Mouse (Mus musculus) heart, postnatal 10 days (tissue): ENCODE measurements around the gene Cd101. TPM values are rescaled to one million over a fixed set of nuclear protein-coding genes. Genes with fewer than 3 reads are reported as not detected.
A peak's percentile ranks its signal among the peaks of the same experiment; 100 is the strongest.

Experiments used
- DNase-seq, 2 experiments: peaks; one replicate each; pipeline ENCODE4 v3.0.0; 2021
- intact Hi-C: fragments of 180-260 bp; cut with DNase I; formaldehyde crosslinking; loops from one replicate; pipeline ENCODE4 v1.15.1; 2025
- total RNA-seq, 2 experiments: library from RNA; stranded (reverse); gene quantifications; 2 replicates each; pipeline ENCODE4 v1.2.3; 2021

Gene Cd101
- total RNA-seq = under 1 TPM; 0.50 to 0.64 TPM

DNA sequence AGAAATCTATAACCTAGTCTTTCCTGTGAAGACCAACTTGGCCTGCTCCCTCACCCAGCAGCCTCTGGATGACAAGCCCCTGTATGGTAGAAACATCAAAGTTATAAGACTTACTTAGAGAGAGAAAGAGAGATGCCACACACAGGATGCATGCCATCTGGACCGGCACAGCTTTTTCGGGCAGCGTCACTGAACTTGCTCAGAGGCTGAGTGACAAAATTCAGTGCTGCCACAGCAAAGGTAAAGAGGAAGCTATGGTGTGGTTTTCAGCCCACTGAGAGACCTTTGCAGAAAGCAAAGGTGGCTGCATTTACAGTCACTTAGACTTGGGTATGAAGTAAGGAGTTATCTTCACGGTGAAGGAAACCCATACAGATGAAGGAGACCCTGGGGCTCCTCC lies at the start of gene Cd101:
Gene Cd101, minus strand, starts transcription at position 218 of the 400 bp plus-strand sequence.
- intact Hi-C loops = no loop called here
- DNase-seq = no peak

DNA sequence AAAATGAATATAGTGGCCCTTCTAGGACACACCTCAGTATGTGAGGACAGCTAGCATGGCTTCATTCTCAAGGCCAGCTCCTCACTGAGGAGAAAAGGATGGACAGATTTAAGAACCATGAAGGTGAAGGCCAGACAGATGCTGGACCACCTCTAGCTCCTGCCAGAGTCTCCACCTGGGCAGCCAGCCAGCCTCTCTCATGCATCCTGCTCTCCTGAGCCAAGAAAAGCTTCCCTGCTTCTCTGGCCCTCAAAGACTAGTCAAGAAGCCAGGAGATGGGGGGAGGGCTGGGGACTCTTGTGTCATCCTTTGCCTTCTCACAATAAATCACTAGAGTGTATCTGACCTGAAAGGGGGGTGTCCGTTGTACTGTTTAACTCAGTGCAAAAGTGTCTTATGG lies 49.0 kb upstream of the Cd101 start:
- peak; percentile 76 to 80 for DNase-seq
- intact Hi-C loops = no loop called here

DNA sequence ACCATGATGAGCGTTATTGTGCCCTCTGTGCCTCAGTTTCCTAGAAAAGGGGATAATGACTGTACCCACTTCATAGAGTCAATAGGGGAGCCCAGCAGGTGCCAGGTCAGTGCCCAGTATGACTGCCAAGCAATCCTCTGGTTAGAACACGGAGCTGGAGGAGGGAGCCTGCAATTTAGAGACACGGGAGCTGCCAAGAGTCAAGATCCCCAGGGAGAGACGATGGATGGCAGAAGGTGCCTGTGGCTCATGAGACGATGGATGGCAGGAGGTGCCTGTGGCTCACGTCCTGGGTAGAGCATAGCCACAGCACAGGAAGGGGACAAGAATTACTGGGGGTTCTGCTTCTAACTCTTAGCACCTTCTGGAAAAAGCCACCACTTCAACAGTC lies 48.3 kb upstream of the Cd101 start:
- intact Hi-C loops = no loop called here
- no peak for DNase-seq

DNA sequence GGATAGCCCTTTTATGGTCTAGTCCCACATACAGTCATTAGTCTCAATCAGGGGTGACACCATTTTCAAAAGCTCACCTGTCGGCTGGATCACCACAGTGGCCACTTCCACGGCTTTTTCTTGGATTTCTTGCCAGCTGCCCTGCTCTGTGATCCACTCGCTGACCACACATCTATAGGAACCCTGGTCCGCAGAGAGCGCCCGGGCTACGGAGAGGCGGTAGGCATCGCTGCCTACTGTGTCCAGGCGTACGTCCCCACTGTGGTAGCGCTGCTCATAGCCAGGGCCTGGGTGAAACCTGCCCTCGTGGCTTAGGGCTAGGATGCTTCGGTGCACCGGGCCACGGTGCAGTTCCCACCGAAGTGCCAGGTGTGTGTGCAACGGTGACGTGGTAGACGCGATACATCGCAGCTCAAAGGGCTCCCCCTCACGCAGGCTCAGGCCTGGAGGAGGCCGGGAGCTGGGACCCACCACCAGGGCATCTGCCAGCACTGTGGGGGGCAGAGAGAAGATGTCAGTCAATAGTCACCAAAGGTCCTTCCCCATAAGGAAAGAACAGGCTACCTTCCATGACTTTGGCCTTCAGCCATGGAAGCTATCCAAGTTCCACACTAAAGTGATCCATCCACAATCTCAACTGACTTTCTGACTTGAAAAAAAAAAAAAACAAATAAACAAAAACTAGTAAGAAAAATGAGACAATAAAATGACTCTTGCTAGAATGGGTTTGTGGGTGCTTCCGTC lies 47.8 kb upstream of the Cd101 start:
- intact Hi-C loops = no loop called here
- no peak for DNase-seq

DNA sequence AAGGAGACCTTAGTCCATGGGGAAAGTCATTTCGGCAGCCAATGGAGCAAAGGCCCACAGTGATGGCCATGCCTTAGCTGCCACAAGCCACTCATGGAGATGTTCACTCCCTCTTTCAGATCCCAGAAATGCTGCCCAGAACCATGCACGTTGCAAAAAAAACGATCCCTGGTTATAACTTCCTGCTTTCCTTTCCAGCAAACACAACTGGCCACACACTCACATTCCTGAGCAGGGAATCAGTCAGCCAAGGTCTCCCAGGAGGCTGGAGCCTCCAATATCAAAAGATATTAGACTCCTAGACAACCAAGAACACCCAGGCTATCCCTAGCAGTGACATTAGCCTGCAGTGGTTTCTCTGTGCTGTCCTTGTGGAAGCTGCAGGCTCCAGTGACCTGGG lies 46.5 kb upstream of the Cd101 start:
- no peak for DNase-seq
- intact Hi-C loops = no loop called here

DNA sequence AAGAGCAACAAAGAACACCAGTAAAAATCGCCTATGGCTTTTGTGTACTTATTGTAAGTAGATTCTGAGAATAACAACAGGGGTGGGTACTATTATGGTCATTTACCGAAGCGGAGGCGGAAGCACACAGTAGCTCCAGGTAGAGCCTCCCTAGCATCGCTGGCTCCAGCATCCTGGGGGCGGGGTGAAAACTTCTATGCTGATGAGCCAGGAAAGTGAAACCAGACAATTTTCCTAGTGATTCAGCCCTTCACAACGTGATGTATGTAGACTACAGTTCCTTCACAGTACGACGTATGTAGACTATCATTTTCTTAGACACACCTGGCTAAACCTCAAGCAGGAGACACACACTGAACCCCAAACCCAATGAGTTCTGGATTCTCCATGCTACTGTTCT lies 44.0 kb upstream of the Cd101 start:
- intact Hi-C loops = loop anchor here (5.0 kb wide), 1 partner anchor 34 kb away; no protein-coding TSS in a partner anchor
- DNase-seq = no peak

DNA sequence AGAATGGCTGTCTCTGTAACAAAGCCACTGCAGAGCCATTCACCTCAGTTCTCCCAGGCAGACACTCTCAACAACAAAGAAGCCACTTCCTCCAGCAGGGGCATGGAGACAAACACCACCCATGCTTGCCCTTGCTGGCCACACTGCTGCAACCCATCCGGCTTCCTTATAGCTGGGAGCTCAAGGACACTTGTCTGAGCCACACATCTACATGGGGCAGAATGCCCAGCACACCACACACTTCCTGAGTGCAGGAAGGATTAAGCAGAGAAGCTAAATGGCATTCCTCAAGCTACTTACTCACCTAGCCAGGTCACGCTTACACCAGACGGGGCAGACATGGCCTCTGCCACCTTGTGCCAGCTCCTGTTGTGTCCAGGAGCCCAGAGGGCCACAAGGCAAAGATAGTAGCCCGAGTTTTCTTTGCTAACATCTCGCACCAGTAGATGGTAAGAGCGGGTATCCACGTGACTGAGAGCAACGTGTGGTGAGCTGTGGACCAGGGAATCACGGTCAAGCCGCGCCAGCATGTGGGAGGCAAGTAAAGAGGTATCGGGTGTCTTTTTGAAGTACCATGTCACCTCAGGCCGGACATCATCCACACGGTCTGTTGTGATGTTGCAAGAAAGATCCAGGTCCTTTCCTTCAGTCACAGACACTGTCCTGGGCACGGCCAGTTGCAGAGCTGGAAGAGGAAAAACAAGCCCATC lies 43.3 kb upstream of the Cd101 start:
- no peak for DNase-seq
- intact Hi-C loops = loop anchor here (5.0 kb wide), 1 partner anchor 35 kb away; no protein-coding TSS in a partner anchor

DNA sequence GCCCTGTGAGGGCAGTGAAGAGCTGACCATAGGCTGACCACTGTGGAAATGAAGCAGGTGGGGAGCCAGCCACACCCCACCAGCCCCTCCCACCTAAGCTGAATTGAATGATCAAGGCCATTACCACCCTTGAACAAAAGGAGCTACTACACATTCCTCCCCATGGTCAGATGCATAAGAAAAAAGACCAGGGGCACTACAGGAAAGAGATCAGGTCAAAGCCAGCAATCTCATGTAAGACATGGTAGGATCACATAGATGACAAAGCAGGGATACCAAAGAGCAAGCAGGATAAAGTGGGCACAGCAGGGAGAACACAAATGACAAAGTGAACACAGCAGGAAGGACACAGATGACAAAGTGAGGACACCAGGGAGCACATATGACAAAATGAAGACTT lies 42.2 kb upstream of the Cd101 start:
- intact Hi-C loops = loop anchor here (5.0 kb wide), 1 partner anchor 36 kb away; no protein-coding TSS in a partner anchor
- DNase-seq = no peak

DNA sequence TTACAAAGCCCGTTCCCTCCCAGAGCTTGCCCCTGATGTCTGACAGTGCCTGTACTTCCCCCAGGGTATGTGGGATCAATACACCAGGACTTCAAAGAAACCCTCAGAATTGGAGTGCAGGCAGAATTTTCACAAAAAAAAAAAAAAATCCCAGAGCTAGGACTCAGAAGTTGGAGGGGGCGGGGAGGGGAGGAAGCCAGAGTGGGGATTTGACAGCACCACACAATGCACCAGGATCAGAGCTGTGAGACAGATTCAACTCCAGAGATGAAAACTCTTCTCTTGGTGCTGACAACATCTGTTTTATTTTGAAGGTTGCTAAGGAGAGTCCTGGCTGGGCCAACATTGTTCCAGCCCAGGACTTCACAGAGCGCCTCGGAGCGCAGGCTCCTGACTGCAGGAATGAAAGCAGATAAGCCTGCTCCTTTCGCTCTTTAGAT lies 41.5 kb upstream of the Cd101 start:
- intact Hi-C loops = loop anchor here (5.0 kb wide), 1 partner anchor 36 kb away; no protein-coding TSS in a partner anchor
- DNase-seq = peak; percentile 70 to 79

DNA sequence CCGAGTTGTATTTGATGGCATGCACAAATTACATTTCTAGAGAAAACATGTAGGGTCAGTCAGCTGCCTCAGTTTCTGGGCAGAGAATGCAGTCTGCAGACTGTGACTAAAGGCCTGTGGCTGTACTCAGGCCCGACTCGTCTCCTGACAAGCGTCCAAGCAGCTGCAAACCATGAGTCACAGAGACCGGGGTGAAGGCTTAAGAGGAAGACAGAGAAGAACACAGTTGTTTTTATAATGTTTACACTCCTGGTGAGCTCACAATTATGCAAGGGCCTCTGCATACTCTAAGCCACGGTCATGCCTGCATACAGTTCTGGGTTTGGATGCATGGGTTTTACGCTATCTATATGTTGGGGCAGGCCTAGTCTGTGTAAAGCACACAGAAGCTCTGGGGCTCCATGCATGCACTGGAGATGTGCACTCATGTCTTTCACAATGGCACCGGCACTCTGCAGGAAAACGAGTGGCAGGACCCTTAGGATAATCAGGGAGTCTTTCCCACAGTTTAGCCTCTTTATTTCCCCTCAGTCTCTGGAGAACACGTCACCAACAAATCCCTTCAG lies 41.0 kb upstream of the Cd101 start:
- intact Hi-C loops = loop anchor here (5.0 kb wide), 1 partner anchor 37 kb away; no protein-coding TSS in a partner anchor
- DNase-seq = peak; percentile 82 to 83

DNA sequence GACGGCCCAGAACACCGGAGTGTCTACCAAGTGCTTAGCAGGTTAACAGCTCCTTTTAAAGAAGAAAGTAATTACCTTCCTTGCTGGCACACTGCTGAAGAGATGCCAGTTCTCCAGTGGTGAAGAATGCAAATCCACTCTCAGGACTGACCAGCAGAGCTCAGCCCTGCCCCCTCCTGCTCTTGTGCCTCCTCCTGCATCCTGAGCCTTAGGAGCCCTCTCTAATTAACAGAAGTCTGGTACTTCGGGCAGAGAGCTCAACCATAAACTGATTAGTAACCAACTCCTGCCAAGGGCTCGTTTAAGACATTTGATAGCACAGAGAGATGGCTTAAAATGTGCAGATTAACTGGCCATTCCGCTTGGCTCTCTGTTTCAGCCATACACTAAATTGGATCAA lies 39.3 kb upstream of the Cd101 start:
- intact Hi-C loops = no loop called here
- no peak for DNase-seq

DNA sequence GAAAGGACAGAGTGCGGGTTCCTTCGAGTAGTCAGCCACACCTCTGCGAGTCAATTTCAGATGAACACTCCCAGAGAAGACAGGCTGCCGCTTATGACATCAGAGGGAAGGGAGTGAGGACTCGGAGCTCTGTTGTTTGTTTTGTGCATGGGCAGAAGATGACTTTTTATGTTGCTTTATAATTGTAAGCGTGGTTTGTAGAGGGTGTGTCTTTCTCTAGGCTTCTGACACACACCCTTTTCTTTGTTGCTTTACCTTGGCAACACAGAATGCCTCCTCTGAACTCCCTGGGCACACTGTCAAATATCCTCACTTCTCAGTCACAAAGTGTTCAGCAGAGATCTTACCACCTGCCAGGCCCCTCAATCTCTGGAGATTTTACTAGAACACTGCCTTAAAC lies 36.8 kb upstream of the Cd101 start:
- DNase-seq = no peak
- intact Hi-C loops = no loop called here

DNA sequence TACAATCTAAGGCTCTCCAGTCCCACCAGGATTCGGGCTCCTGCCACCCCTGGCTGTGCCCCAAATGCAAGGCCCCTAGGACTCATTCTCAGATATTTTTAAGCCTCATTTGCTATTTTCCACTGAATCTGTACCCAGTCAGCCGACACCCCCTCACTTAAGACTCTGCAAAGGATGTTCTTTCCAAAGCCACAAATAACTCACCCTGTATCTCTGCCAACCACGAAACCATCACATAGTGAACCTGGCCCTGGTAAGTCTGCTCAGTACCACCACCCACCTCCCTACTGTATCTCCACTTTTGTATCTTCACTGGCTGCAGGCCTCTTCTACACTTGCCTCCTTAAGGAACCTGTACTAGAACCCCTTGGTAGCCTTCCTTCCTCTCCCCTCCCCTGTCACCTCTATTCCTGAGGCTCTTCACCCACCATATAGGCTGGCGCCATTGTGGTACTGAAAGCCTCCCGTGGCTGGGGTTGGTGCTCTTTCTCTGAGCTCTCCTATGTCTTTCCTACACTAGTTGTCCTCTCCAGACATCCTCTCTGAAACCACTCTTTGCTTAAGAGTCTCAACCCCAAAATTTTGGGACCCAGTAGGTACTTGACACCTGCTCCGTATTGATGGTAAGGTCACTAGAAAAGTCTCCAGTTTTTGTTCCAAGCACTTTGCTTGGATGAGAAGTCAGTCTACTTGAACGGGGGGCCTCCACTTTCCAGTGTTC lies 32.7 kb upstream of the Cd101 start:
- intact Hi-C loops = no loop called here
- no peak for DNase-seq

DNA sequence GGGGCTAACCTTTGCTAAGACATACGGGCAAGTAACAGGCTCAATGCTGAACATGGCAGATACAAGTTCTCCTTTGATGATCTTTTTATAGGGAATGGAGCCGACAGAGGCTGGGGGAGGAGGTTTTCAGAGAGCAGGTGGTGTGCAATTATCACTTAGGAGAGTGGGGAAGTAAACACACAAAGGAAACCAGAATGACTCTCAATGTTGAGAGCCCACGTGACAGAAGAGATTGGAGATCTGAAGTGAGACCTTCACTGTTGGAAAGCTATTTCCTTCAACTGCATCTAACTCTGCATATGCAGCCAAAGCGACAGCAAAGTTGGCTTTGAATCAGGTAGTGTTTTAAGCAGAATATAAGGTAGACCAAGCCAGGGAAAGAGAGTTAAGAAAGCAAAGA lies 29.9 kb upstream of the Cd101 start:
- DNase-seq = no peak
- intact Hi-C loops = no loop called here

DNA sequence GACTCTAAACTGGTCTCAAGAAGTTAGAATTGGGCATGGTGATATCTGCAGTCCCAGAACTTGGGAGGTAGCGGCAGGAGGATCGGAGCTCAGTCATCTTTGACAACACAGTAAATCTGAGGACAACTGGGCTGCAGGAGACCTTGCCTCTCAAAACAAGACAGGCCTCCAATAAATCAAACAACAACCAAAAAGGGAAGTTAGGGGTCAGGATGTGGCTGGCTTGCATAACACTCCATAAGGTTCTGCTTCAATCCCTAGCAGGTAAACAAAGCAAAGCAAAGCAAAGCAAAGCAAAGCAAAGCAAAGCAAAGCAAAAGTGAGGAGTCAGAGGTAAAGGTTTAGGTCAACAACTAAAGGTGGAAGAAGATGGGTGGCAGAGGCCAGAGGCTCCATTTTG lies 28.8 kb upstream of the Cd101 start:
- no peak for DNase-seq
- intact Hi-C loops = no loop called here

DNA sequence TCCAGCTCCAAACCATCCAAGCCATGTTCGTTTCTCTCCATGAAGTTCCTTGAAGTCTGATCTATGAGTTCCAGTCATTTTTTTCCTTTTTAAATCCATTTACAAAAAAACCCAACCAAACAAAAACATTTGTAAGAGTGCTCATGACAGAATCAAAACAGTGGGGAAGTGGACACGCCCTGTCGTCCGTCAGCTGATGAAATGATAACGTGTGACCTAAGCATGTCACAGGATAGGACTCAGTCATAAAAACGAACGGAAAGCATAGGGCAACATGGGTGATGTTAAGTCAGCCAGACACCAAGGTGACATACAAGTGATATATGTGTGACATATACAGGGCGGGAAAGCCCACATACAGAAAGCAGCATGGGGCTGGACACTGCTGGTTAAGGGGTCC lies 25.9 kb upstream of the Cd101 start:
- DNase-seq = no peak
- intact Hi-C loops = no loop called here

DNA sequence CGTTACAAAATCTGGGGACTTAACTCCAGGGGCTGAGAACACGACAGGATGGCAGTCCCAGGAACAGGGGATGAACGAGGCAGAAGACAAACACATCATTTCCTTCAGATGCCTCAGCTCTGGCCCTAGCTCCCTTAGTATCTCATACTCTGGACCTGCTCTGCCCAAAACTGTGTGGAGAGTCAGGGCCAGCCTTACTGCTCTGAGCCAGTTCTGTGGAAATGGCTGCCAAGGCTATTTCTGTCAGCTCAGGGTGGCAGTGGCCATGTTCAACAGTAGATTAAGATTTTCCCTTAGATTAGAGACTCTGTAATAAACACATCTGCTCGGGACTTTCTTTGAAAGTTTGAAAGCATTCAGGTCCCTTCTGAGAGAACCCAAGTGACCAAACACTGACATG lies 22.2 kb upstream of the Cd101 start:
- intact Hi-C loops = no loop called here
- peak in 1 of 2 experiments; percentile 32 for DNase-seq

DNA sequence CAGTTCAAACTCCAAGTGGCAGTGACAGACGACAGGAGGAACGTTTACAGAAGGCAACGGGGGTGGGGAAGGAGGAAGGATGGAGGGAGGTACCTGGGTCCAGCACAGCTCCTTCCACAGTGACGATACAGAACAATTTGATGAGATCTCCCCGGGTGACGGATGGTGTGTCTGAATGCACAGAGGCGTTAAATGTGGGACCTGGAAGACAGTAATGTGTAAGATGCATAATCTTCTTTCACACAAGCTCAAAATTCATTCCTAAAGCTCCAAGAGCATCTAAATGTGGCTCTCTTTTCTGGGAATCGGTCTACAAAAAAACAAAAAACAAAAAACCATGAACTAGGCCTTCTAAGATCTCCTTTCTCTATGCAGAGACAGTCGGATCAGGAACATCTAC lies 20.6 kb upstream of the Cd101 start:
- DNase-seq = no peak
- intact Hi-C loops = no loop called here

DNA sequence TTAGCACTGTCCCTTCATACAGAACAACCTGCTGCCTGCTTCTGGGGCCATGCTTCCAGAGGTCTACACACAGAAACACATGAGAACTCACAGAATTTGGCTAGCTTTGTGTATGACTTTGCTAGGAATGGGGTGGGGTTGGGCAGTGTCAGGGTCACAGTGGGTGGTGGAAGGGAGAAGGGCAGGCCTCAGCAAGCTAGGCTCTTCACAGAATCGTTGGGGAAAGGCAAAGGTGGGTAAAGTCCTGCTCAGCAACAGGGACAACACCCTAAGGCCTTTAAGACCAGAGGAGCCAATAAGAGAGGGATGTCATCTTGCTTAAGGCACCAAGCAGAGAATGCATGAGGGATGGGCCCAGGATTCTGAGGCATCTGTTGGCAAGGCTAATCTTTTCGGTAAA lies 19.4 kb upstream of the Cd101 start:
- intact Hi-C loops = no loop called here

DNA sequence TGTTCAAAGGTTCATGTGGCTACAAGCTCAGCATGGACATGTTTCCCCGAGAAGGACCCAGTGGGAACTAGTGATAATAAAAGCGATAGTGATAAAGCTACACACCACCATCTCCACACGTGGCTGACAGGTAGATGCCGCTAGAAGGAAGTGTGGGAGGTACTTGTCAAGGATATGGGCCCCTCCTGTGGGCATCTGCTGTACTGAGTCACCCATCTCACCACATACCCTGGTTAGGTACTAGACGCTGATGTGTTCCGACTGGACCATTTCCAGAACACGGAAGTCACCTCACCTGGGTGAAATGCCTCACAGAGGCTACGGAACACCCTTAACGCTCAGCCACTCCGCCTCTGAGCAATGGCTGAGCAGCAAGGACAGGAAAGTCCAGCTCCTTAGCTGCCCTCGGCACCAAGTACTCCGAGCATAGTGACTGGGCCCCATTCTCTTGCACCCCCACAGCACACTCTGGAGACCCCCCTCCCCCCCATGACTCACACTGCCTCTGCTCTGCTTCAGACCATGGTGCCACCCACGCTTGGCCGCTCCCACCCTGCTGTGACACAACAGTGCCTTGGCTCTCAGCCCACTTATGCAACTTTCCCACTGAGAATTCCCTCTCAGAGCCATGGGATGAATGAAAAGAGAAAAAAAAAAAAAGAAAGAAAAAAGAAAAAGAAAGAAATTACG lies 18.4 kb upstream of the Cd101 start:
- peak; percentile 78 to 80 for DNase-seq
- intact Hi-C loops = no loop called here

More for the DNA sequence above, 19.4 kb upstream of the Cd101 start:
- no peak for DNase-seq
